12 mouse cellular contexts compared by ENCODE assay signal in the genomic region with DNA sequence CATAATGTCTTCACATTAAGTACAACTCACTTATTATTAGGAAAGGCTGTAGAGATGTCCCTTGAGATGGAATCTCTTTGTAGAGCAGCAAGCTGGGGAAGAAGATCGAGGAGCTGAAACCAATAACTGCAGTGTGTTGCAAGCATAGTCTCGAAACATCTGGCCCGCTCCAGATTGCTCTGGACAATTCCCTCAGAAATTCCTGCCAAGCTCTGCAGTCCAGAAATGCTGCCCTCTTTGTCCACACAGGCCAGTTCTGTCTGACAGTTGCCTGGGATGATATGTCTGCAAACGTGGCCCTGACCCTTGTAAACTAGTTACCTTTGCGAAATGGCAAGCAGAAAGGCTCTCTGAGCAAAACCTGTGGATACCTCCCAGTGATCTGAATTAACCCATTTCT.
DNase-seq lines count a peak whose midpoint lies in the region; ATAC-seq lines count a peak whose summit lies in the region.
"Had no signal": no experiment of that assay in that cellular context is flagged by ENCODE, and none has a peak within 500 bp of the region (broad histone marks: within the 10 kb centered on the region; RNA-seq: fewer than 3 reads in every experiment).

No protein-coding gene starts in this region.

- no peak overlapping the region for H3K4me2 ChIP-seq in heart, embryonic 11.5 days
- no peak overlapping the region for H3K4me2 ChIP-seq in lung, embryonic 15.5 days
- H3K4me2 ChIP-seq in forebrain, embryonic 13.5 days = no peak overlapping the region
- H3K4me2 ChIP-seq: forebrain, embryonic 15.5 days had no signal

- WGBS in heart, embryonic 11.5 days (ENCODE audit: insufficient replicate concordance) = 72% methylated on average over 5 of the region's 5 CpGs
- WGBS in embryonic facial prominence, embryonic 10.5 days = 72% methylated on average over 5 of the region's 5 CpGs
- WGBS in lung, embryonic 15.5 days = 52% methylated on average over 5 of the region's 5 CpGs
- 84% methylated on average over 5 of the region's 5 CpGs for WGBS in forebrain, embryonic 13.5 days

- intact Hi-C loops in left cerebral cortex, postnatal 36 days (cut with DNase I) = no loop called here

- no peaks in the 10 kb centered on the region for H3K27me3 ChIP-seq in heart, embryonic 11.5 days (ENCODE audit: control insufficient read depth, insufficient read depth, low read length)
- H3K27me3 ChIP-seq in embryonic facial prominence, embryonic 10.5 days (replicated peaks; ENCODE audit: low read depth, poor library complexity, severe bottlenecking) = no peaks in the 10 kb centered on the region
- H3K27me3 ChIP-seq in lung, embryonic 15.5 days = no peaks in the 10 kb centered on the region
- H3K27me3 ChIP-seq in forebrain, embryonic 13.5 days = no peaks in the 10 kb centered on the region
- H3K27me3 ChIP-seq: forebrain, embryonic 15.5 days had no signal

- H3K4me1 ChIP-seq in heart, embryonic 11.5 days (ENCODE audit: control insufficient read depth, insufficient read depth, low read length) = peaks cover under 1% of the 10 kb centered on the region; the same call in 1 of the 2 replicates
- H3K4me1 ChIP-seq in embryonic facial prominence, embryonic 10.5 days = peaks cover 41% of the 10 kb centered on the region
- H3K4me1 ChIP-seq in lung, embryonic 15.5 days = peaks cover 17% of the 10 kb centered on the region
- peaks cover 18% of the 10 kb centered on the region for H3K4me1 ChIP-seq in forebrain, embryonic 13.5 days

- DNase-seq in heart, adult 18-20 months = peak; percentile 75 to 80
- DNase-seq in embryonic facial prominence, embryonic 10.5 days (ENCODE audit: low spot score) = peak; percentile 31
- DNase-seq in heart, adult 8-10 months (ENCODE audit: low spot score) = peak; percentile 48
- no peak for DNase-seq in left cerebral cortex, postnatal 36 days (ENCODE audit: low spot score in 2 of 2)
- no peak for DNase-seq in thymus, postnatal 36 days
- DNase-seq: embryo, embryonic 11 days; kidney, adult 11 months; right cerebral cortex, postnatal 4 days had no signal

- ATAC-seq in heart, embryonic 11.5 days (replicated peaks; ENCODE audit: insufficient number of reproducible peaks, low FRiP score, low TSS enrichment) = no peak
- no peak for ATAC-seq in lung, embryonic 15.5 days (ENCODE audit: borderline replicate concordance, extremely low read depth, low FRiP score, low TSS enrichment)
- ATAC-seq in forebrain, embryonic 13.5 days = no peak
- ATAC-seq: forebrain, embryonic 15.5 days had no signal

- H3K9ac ChIP-seq in heart, embryonic 11.5 days (ENCODE audit: low read depth, low read length) = no peak overlapping the region
- no peak overlapping the region for H3K9ac ChIP-seq in lung, embryonic 15.5 days
- no peak overlapping the region for H3K9ac ChIP-seq in forebrain, embryonic 13.5 days
- H3K9ac ChIP-seq: forebrain, embryonic 15.5 days had no signal

- H3K9me3 ChIP-seq in heart, embryonic 11.5 days (replicated peaks; ENCODE audit: control insufficient read depth, low read length) = no peaks in the 10 kb centered on the region
- no peaks in the 10 kb centered on the region for H3K9me3 ChIP-seq in embryonic facial prominence, embryonic 10.5 days
- H3K9me3 ChIP-seq in lung, embryonic 15.5 days = no peaks in the 10 kb centered on the region
- no peaks in the 10 kb centered on the region for H3K9me3 ChIP-seq in forebrain, embryonic 13.5 days (replicated peaks)
- H3K9me3 ChIP-seq: forebrain, embryonic 15.5 days had no signal

- H3K36me3 ChIP-seq in heart, embryonic 11.5 days (ENCODE audit: control insufficient read depth, insufficient read depth, low read length) = no peaks in the 10 kb centered on the region
- no peaks in the 10 kb centered on the region for H3K36me3 ChIP-seq in embryonic facial prominence, embryonic 10.5 days (replicated peaks)
- H3K36me3 ChIP-seq in lung, embryonic 15.5 days = no peaks in the 10 kb centered on the region
- H3K36me3 ChIP-seq in forebrain, embryonic 13.5 days (ENCODE audit: poor library complexity, severe bottlenecking) = no peaks in the 10 kb centered on the region
- H3K36me3 ChIP-seq: forebrain, embryonic 15.5 days had no signal

- no peak overlapping the region for H3K27ac ChIP-seq in heart, embryonic 11.5 days (ENCODE audit: low read depth, low read length)
- peak overlapping the region; percentile 57 for H3K27ac ChIP-seq in embryonic facial prominence, embryonic 10.5 days (replicated peaks)
- H3K27ac ChIP-seq in lung, embryonic 15.5 days = 0 out of 2 replicates have a peak overlapping the region, but pooled peaks have one; percentile 1
- no peak overlapping the region for H3K27ac ChIP-seq in forebrain, embryonic 13.5 days
- H3K27ac ChIP-seq: forebrain, embryonic 15.5 days had no signal

- H3K4me3 ChIP-seq in heart, embryonic 11.5 days (ENCODE audit: low read depth, low read length) = no peak overlapping the region
- no peak overlapping the region for H3K4me3 ChIP-seq in embryonic facial prominence, embryonic 10.5 days
- no peak overlapping the region for H3K4me3 ChIP-seq in lung, embryonic 15.5 days
- no peak overlapping the region for H3K4me3 ChIP-seq in forebrain, embryonic 13.5 days
- H3K4me3 ChIP-seq: forebrain, embryonic 15.5 days had no signal

Comparison
In these comparisons a context has a peak if more than half of its experiments do, and no peak if none do; other contexts are left out.
1. DNase-seq: peak in heart, adult 18-20 months (2 of 2), embryonic facial prominence, embryonic 10.5 days (single experiment) and heart, adult 8-10 months (single experiment); none in left cerebral cortex, postnatal 36 days (0 of 2) and thymus, postnatal 36 days (0 of 2).
2. H3K27ac ChIP-seq: peak in embryonic facial prominence, embryonic 10.5 days (single experiment) and lung, embryonic 15.5 days (single experiment); none in heart, embryonic 11.5 days (single experiment) and forebrain, embryonic 13.5 days (single experiment).